ENCODE assay signal across 13 mouse cellular contexts in genomic region chr1:160046786-160047185, GRCm38 (mm10). TPM values are rescaled to one million over a fixed set of nuclear protein-coding genes. Genes with fewer than 3 reads are reported as not detected.
DNase-seq lines count a peak whose midpoint lies in the region; ATAC-seq and TF ChIP-seq lines count a peak whose summit lies in the region.
"Had no signal": no experiment of that assay in that cellular context is flagged by ENCODE, and none has a peak within 500 bp of the region (broad histone marks: within the 10 kb centered on the region; RNA-seq: fewer than 3 reads in every experiment).

No protein-coding gene starts in this region.

- H3K4me1 ChIP-seq in heart, embryonic 11.5 days (ENCODE audit: control insufficient read depth, insufficient read depth, low read length) = peaks cover 17% of the 10 kb centered on the region
- peaks cover 16% of the 10 kb centered on the region; the same call in 1 of the 2 replicates for H3K4me1 ChIP-seq in spleen, adult 2 months (ENCODE audit: control insufficient read depth, insufficient read depth, insufficient read length)

- DNase-seq in heart, adult 8-10 months (ENCODE audit: low spot score) = no peak
- DNase-seq in spleen, adult 2 months (ENCODE audit: low read depth in 1 of 2, low spot score in 2 of 2) = no peak
- no peak for DNase-seq in spleen, postnatal 14 days (ENCODE audit: low spot score in 2 of 2)
- peak; percentile 57 for DNase-seq in gonadal fat pad, adult 2 months (ENCODE audit: low read depth)
- no peak for DNase-seq in layer of hippocampus, adult 11-12 months (ENCODE audit: low spot score)
- DNase-seq: gastrocnemius, postnatal 14 days; thymus, adult 18-20 months had no signal

- H3K9me3 ChIP-seq in heart, embryonic 11.5 days (replicated peaks; ENCODE audit: control insufficient read depth, low read length) = no peaks in the 10 kb centered on the region
- H3K9me3 ChIP-seq: embryonic facial prominence, embryonic 10.5 days; forebrain, embryonic 12.5 days; megakaryocyte, embryonic 14.5 days had no signal

- no peak overlapping the region for H3K9ac ChIP-seq in heart, embryonic 11.5 days (ENCODE audit: low read depth, low read length)
- H3K9ac ChIP-seq: forebrain, embryonic 12.5 days had no signal

- 81% methylated on average over 4 of the region's 4 CpGs for WGBS in heart, embryonic 11.5 days (ENCODE audit: insufficient replicate concordance)
- WGBS in spleen, adult 2 months = 51% methylated on average over 4 of the region's 4 CpGs

- no peaks in the 10 kb centered on the region for H3K27me3 ChIP-seq in heart, embryonic 11.5 days (ENCODE audit: control insufficient read depth, insufficient read depth, low read length)
- no peaks in the 10 kb centered on the region for H3K27me3 ChIP-seq in spleen, adult 2 months (ENCODE audit: control insufficient read depth, insufficient read depth, low read length)

- no peak for TF ChIP-seq POLR2A in spleen, adult 2 months (IDR thresholded peaks at IDR 0.05; ENCODE audit: low read depth, low read length)

- no peak overlapping the region for H3K27ac ChIP-seq in heart, embryonic 11.5 days (ENCODE audit: low read depth, low read length)
- H3K27ac ChIP-seq in spleen, adult 2 months (ENCODE audit: insufficient read depth, low read length) = peak overlapping the region; percentile 94
- H3K27ac ChIP-seq: embryonic facial prominence, embryonic 10.5 days; forebrain, embryonic 12.5 days had no signal

- TF ChIP-seq CTCF in spleen, adult 2 months (IDR thresholded peaks at IDR 0.05; ENCODE audit: extremely low read depth, insufficient read depth, insufficient read length, insufficient replicate concordance) = no peak

- no peak for ATAC-seq in heart, embryonic 11.5 days (replicated peaks; ENCODE audit: insufficient number of reproducible peaks, low FRiP score, low TSS enrichment)
- no peak for ATAC-seq in megakaryocyte, adult 5-6 weeks (ENCODE audit: poor library complexity, severe bottlenecking)
- ATAC-seq: intestine, postnatal 0 days had no signal

- H3K36me3 ChIP-seq in heart, embryonic 11.5 days (ENCODE audit: control insufficient read depth, insufficient read depth, low read length) = no peaks in the 10 kb centered on the region
- H3K36me3 ChIP-seq in spleen, adult 2 months (ENCODE audit: control insufficient read depth, insufficient read depth, low read length) = peaks cover 1% of the 10 kb centered on the region; the same call in 1 of the 2 replicates
- H3K36me3 ChIP-seq: embryonic facial prominence, embryonic 10.5 days; forebrain, embryonic 12.5 days had no signal

- H3K4me2 ChIP-seq in heart, embryonic 11.5 days = 0 out of 2 replicates have a peak overlapping the region, but pooled peaks have one; percentile 80
- H3K4me2 ChIP-seq: forebrain, embryonic 12.5 days had no signal

- H3K4me3 ChIP-seq in heart, embryonic 11.5 days (ENCODE audit: low read depth, low read length) = no peak overlapping the region
- H3K4me3 ChIP-seq in spleen, adult 2 months (ENCODE audit: extremely low read depth, insufficient read depth, insufficient read length) = peak overlapping the region; percentile 82
- H3K4me3 ChIP-seq: embryonic facial prominence, embryonic 10.5 days; forebrain, embryonic 12.5 days; megakaryocyte, embryonic 14.5 days had no signal

RNA-seq across cellular contexts. Expression of gene 4930523C07Rik, which starts 2.6 kb away (rescaled TPM):
- polyA plus RNA-seq in heart, embryonic 11.5 days (2014; fragmentation: Nextera tagmentation; extraction: Ambion mirVana) = 13.3 and 15.0 TPM in 2 replicates
- total RNA-seq in heart, adult 8-10 months (2022) = 10 to 100 TPM; 19.6 to 23.7 (median 20.2) TPM
- 37.4 and 37.9 TPM in 2 replicates for polyA plus RNA-seq in spleen, adult 2 months (2012; rRNA removed)
- 8.8 and 13.2 TPM in 2 replicates for polyA plus RNA-seq in gonadal fat pad, adult 2 months (2012; rRNA removed)
- total RNA-seq in megakaryocyte, adult 5-6 weeks (2015) = 54.6 and 66.3 TPM in 2 replicates
- 48.8 and 62.2 TPM in 2 replicates for total RNA-seq in megakaryocyte, adult 5-6 weeks (2017)
